Mouse (Mus musculus) naive thymus-derived CD4-positive, alpha-beta T cell, adult 5 months (primary cell): ENCODE results near the gene Mycbpap. TPM values are rescaled to one million over a fixed set of nuclear protein-coding genes. Genes with fewer than 3 reads are reported as not detected.

ENCODE experiments used
- polyA plus RNA-seq: library from polyadenylated mRNA; unstranded; fragments of 100-300 nt; shearing (Covaris generic); gene quantifications from one replicate; pipeline ENCODE4 v1.2.1, GENCODE M21; 2017

Mycbpap gene
- not detected for polyA plus RNA-seq

GRCm38 (mm10) chr11:94521219-94521843 lies at the start of gene Mycbpap:
Gene Mycbpap (minus strand): TSS chr11:94521742.

GRCm38 (mm10) chr11:94564437-94565150 lies 43.1 kb upstream of the Mycbpap start, which contains the start of gene Chad:
Gene Chad (plus strand): TSS chr11:94565047.

GRCm38 (mm10) chr11:94548888-94549690 lies 27.5 kb upstream of the Mycbpap start, which contains the start of gene Rsad1:
Gene Rsad1 (minus strand): TSS chr11:94549255.

GRCm38 (mm10) chr11:94499661-94500152 lies 21.8 kb downstream of the Mycbpap start, which contains the start of gene Epn3:
Gene Epn3 (minus strand): TSS chr11:94499974.

GRCm38 (mm10) chr11:94486001-94486400 lies 35.5 kb downstream of the Mycbpap start, which contains the start of gene Spata20:
Gene Spata20 (minus strand): TSS chr11:94486179.

GRCm38 (mm10) chr11:94473707-94474543 lies 47.6 kb downstream of the Mycbpap start, which contains the start of gene Cacna1g:
Gene Cacna1g (minus strand): TSS chr11:94474198.

Other genes with a start within 250 kb of the Mycbpap start
- 2.5 TPM for gene Gm21885, start 239.9 kb downstream of the Mycbpap start, polyA plus RNA-seq
- 80.1 TPM for gene Luc7l3, start 199.8 kb downstream of the Mycbpap start, polyA plus RNA-seq
- 37.6 TPM for gene Ankrd40, start 193.7 kb downstream of the Mycbpap start, polyA plus RNA-seq
- not detected for gene Abcc3, start 128.7 kb downstream of the Mycbpap start, polyA plus RNA-seq
- 0.04 TPM for gene Cacna1g, start 47.5 kb downstream of the Mycbpap start, polyA plus RNA-seq
- gene Spata20, start 35.6 kb downstream of the Mycbpap start, polyA plus RNA-seq: not detected
- gene Epn3, start 21.8 kb downstream of the Mycbpap start, polyA plus RNA-seq: not detected
- 2.2 TPM for gene Rsad1, start 27.5 kb upstream of the Mycbpap start, polyA plus RNA-seq
- not detected for gene Chad, start 43.3 kb upstream of the Mycbpap start, polyA plus RNA-seq
- gene Acsf2, start 80.1 kb upstream of the Mycbpap start, polyA plus RNA-seq: 6.8 TPM
- gene Lrrc59, start 108.0 kb upstream of the Mycbpap start, polyA plus RNA-seq: 66.0 TPM
- 21.9 TPM for gene Mrpl27, start 132.0 kb upstream of the Mycbpap start, polyA plus RNA-seq
- 0.40 TPM for gene Eme1, start 132.2 kb upstream of the Mycbpap start, polyA plus RNA-seq
- 54.8 TPM for gene Xylt2, start 155.8 kb upstream of the Mycbpap start, polyA plus RNA-seq
- gene Gm11541, start 182.8 kb upstream of the Mycbpap start, polyA plus RNA-seq: not detected
- not detected for gene Cdc34b, start 220.0 kb upstream of the Mycbpap start, polyA plus RNA-seq